Mouse (Mus musculus): ENCODE results near the gene Elk3.
A peak's percentile ranks its signal among the peaks of the same experiment; 100 is the strongest.

Elk3 gene

DNA sequence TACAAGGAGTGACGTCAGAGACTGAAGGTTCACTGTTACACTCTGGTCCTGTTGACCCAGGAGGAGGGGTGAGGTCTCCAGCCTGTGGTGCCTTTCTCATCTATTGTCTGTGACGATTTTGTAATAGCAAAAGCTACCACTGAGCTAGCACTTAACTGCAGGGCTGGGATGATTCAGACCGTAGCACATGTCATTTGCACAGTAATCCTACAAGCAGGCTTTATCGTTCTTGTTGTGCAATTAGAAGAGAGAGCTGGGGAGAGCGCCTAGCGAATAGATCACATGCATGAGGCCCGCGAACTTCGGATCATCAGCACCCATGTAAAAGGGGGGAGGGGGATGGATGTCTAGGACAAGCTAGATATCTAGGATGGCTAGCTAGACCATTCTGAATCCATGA lies 45.1 kb downstream of the Elk3 start:
- no peak for DNase-seq

- no peak for DNase-seq
Measured at GRCm38 (mm10) chr10:93264001-93264400, 46.9 kb downstream of the Elk3 start.

DNA sequence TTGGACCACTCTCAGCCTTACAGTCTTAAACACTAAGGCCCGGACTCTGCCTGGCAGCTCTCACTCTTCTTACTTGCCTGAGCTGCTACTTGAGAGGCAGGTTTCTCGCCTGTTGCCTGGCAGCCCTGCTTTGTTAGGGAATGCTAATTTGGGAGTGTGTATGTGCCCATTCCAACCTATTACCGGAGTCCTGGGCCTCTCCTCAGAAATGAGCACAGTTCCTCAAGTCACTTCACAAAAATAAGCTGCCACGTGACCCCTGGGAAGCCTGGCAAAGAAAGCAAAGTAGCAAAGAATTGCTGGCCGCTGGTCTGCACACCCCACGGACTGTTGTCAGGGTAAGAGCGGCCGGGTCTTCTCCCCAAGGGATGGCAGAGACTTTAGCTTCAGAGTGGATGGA lies 47.5 kb downstream of the Elk3 start:
- no peak for DNase-seq

DNA sequence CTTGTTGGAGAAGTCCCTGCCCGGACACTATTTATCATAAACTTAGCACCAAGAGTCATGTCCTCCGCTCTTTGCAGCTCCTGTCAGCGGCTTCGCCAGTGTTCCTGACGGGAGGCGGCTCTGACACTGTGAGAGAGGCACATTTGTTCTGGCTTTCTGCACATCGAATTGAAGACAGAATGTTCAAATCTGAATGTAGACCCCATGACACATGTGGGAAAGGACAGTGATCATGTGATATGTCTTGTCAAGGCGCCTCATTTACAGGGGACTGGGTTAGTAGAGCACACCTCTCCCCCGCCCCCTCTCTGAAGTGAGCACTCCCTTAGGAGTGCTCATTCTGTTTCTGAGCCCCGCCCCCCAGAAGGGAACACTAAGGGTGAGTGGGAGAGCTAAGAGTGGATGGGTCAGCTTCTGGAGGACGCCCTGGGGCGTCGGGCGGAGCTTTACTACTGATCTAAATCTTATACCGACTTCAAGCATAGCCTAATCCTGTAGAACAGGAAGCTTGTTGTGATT lies 48.9 kb downstream of the Elk3 start:
- peak; percentile 50 for DNase-seq

DNA sequence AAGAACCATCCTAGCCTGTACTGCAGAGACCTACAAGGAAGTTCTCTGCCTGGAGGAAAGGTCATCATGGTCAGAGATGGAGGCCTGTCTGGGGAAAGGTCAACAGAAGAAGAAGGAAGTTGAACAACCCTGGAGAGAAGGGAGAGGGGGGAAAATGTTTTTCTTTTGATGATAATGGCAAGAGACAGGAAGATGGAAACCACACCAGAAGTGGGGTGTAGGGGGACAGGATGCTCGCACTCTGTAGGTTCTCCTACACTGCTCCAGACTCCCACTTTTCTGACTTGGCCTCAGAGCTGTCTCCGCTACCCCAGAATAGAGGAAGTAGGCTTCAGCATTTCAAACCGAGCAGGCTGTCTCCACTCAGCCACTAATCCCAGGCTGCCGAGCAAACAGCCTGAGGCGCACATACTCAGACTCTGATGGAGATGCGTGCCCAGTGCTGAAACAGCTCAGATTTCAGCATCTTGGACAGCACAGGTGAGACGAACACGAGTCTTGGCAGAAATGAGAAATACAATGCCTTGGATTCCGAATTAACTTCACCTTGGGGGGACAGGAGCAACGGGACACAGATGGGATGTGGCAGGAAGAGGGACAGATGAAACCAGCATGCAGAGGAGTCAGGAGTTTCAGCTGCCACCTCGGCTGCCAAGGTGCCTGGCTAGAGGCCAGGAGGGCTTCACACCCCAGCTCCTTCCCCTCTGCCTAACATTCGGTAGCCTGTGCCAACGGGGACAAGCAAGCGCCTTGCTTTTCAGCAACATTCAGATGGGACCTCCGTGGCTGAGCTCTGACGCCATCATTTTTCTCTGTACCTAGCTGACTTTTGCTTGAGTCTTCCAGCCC lies 49.6 kb downstream of the Elk3 start:
- DNase-seq = peak; percentile 42

GRCm38 (mm10) chr10:93259826-93260225 lies 51.1 kb downstream of the Elk3 start:
- no peak for DNase-seq

GRCm38 (mm10) chr10:93255294-93255693 lies 55.6 kb downstream of the Elk3 start:
- DNase-seq = peak; percentile 8

DNA sequence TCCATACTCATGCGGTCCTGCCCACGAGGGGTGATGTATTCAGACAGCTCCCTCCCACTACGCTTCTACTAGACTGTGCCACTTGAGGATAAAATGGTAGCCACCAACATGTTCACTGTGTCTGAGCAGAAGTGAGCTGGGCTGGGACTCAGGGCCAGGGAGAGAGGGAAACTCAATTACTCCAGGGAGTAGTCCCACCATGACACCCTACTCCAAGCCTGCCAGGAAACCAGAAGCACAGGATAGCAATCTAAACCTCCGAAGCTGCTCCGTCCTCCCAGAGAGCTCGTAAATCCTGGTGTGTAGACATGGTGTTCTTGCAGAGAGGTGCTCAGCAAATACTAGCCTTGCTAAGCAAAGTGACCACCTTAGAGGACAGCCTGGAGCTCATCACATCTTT lies 57.8 kb downstream of the Elk3 start:
- DNase-seq = peak; percentile 5

DNA sequence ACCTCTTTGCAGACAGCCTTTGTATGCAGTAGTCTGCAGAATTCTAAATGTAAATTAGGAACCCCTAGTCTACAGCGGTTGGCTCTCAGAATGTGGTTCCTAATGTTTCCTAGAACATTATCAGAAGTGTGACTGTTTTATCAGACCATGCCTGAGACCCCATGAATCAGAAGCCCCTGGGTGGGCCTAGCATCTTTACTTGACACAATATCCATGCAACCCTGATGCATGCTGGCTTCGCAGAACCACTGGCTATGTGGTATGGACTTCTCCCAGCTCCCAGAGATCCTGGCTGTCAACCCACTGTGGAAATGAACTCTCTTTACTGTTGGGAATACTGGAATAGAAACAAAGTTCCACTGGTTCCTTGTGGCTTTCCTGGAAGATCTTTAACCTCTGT lies 58.3 kb downstream of the Elk3 start:
- DNase-seq = no peak

- peak; percentile 4 for DNase-seq
Measured at GRCm38 (mm10) chr10:93251426-93251825, 59.5 kb downstream of the Elk3 start.

DNA sequence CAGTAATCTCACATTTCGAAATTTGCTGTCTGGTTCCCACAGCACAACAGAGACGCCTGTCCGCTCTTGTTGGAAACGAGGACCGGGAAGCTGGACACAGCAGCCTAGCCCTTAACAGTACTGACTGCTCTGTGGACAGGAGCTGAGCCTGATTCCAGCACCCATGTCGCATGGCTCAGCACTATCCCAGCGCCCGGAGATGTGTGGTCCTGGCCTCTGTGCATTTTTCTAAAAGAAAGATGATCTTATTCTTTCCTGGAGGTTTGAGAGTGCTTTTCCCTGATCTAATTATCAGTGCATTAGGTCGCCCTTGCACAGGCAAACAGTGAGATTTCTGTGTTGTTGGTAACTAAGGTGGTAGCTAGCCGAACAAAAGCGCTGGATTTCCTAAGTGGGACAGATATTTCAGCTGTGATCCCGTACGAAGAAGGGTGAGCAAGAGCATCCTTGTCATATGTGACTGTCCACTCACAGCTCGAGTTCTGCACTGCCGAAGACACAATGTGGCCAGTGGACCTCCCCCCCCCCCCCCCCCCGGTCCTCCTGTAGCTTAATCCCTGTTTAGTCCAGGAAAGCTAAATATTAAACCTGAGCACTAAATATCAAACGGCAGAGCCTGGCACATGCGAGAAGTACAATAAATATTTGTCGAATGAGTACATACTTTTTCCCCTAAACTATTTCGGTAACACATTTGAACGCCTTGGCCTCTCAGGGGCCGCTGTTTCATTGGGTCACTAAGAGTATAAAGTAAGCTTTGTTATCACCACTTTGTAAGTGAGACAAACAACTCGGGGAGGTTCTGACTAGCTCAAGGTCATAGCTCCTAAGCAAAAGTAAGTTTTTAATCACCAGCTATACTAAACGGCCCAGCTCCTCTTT lies 60.3 kb downstream of the Elk3 start:
- peak; percentile 9 for DNase-seq

DNA sequence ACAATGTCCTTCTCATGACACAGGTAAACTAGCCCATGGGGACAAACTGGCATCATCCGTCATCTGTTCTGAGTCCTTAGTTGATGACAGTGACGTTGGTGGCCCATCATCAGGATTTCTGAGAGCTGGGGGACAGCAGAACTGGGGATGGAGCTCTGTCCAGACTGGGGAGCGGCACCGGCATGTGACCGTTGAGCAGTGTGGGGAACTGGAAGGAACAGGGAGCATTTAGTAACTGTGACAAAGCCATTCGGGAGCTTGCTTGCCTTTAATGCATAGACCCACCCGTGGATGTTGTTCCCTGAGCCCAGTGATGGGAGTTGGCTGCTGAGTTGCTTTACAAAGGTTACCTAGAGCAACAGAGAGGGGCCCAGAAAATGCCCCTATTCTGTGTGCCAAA lies 61.0 kb downstream of the Elk3 start:
- DNase-seq = peak; percentile 16

GRCm38 (mm10) chr10:93248416-93248815 lies 62.5 kb downstream of the Elk3 start:
- DNase-seq = peak; percentile 14

DNA sequence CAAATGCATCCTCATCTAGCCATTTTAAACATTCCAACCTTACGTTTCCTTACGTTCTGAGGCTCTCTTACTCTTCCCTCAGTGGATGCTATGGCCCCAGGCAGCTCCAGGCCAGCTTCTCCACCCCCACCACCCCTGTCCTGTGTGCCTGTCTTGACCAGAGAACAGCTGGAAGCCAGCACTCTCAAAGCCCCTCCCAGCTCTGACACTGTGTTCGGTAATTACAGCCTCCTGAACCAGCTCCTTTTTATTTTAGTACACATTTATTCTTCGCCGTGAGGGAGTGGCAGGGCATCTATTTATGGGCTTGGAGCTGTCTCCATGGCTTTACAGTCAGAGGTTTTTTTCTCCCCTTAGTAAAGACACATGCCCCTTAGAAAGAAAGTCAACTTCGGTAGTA lies 63.0 kb downstream of the Elk3 start:
- DNase-seq = peak; percentile 11

DNA sequence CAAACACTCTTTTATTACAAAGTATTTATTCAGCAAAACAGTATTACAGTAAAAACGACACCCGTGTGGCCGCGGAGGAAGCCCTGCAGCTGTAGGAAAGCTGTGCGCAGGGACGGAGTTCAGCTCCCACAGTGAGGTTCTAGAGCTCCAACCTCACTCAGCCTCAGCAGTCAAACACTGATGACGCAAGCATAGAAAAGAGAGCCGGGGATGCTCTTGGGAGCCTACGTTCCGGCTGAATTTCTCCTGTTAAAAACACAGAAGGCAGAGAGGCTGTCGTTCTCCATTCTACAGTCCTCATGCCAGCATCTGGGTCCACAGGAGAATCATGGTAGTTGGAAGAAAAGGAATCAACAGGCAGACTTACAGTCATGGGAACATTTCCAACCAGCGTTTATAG lies 63.5 kb downstream of the Elk3 start:
- DNase-seq = peak; percentile 5

GRCm38 (mm10) chr10:93246185-93246920 lies 64.6 kb downstream of the Elk3 start:
- peak; percentile 6 for DNase-seq

- DNase-seq = peak; percentile 7
Measured at GRCm38 (mm10) chr10:93244209-93244705, 66.7 kb downstream of the Elk3 start.

GRCm38 (mm10) chr10:93242861-93243260 lies 68.1 kb downstream of the Elk3 start:
- DNase-seq = no peak

DNA sequence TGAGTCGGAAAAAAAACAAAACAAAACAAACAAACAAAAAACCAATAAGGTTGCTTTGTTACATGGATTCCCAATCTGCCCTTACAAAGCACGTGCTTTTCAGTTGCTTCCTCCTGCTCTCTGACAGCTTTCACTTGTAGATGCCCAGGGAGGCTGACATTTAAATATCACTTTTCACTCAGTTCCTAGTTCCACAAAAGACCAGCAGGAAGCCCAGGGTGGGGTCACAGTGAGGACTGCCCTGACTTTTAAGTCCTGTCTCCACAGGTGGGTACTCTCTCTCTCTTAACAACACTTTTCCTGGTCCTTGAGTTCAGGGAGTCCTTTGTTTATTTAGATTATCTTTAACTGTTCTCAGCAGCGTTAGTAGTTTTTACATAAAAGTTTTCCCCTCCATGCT lies 68.7 kb downstream of the Elk3 start:
- no peak for DNase-seq

- no peak for DNase-seq
Measured at GRCm38 (mm10) chr10:93239201-93239806, 71.6 kb downstream of the Elk3 start.

DNA sequence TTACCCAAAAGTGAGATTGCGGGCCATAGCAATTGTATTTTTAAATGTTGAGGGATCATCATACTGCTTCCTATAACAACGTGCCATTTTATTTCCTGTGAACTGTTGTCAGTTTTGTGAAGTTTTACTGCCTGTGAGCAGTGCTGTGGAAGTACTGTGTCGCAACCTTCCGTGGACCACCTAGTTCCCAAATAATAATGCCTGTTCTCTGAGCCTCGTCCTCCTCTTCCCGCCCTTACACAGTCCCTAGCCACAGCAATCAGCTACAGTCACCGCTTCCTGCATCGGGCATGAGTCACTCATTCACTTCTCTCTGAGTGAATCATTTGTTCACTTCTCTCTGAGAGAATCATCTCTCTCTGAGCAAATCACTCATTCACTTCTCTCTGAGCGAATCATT lies 76.2 kb downstream of the Elk3 start:
- DNase-seq = no peak

DNA sequence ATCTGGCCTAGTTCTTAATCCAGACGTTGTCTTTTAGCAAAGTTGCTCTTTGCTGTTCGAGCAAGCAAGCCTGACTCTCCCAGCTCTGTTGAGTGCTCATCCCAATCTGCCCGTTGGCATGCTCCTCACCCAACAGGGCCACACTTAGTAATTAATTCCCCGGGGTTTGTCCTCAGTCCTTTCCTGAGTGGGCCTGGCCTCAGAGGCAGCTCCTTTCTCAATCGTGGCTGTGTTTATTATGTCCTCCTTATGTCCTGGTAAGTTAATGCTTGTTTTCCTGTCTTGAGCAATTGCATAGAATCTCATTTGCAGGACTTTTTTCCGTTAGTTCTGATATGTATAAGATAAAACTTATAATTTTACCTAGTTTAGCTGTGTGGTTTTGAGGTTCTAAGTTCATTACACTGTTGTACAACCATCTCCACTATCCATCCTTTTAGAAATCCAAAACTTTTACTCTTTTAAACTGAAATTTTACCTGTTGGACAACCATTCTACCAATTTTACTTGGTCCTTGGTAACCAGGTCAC lies 77.2 kb downstream of the Elk3 start:
- no peak for DNase-seq
